Mouse (Mus musculus): ENCODE measurements around the gene Rb1. TPM values are rescaled to one million over a fixed set of nuclear protein-coding genes. Genes with fewer than 3 reads are reported as not detected.

Rb1 gene
- polyA plus RNA-seq, 1 experiment from 2014 or later: 37.3 TPM

- Histone ChIP-seq H3K27ac (ENCODE audit: low read depth, low read length) (no peak overlapping the region), H3K27me3 (ENCODE audit: control insufficient read depth, insufficient read depth, low read length) (no peaks in the 10 kb centered on the region), H3K4me3 (ENCODE audit: low read depth, low read length) (no peak overlapping the region), H3K4me2 (ENCODE audit: low read depth, low read length, severe bottlenecking) (no peak overlapping the region), H3K9me3 (ENCODE audit: control insufficient read depth, low read length) (no peaks in the 10 kb centered on the region), H3K4me1 (replicated peaks; ENCODE audit: control insufficient read depth, insufficient read depth, low read length) (no peaks in the 10 kb centered on the region), H3K36me3 (ENCODE audit: control insufficient read depth, insufficient read depth, low read length) (no peaks in the 10 kb centered on the region; the same call in 1 of the 2 replicates), H3K9ac (ENCODE audit: low read length) (no peak overlapping the region)
- ATAC-seq (replicated peaks; ENCODE audit: low FRiP score): no peak
- DNase-seq (ENCODE audit: low spot score): no peak
- WGBS: 89% methylated on average over 2 of the region's 2 CpGs
These were observed 75.6 kb downstream of the Rb1 start for GRCm38 (mm10) chr14:73250056-73250455.

DNA sequence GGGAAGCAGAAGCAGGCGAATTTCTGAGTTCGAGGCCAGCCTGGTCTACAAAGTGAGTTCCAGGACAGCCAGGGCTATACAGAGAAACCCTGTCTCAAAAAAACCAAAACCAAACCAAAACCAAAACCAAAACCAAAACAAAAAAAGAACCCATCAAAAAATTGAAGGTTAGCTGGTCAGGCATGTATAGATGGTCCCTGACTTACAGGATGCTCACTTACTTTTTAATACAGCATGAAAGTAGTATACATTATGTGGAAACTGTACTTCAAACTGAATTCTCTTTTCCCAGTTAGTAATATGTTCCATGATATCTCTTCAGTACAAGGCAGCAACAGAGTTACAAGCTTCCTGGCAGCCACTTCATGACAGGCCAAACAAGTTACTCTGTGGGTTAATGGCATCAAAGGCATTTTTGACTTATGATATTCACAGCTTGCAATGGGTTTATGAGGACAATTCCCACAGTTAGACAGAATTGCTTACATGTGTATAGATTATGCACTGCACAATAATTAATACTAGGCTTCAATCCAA, 81.5 kb downstream of the Rb1 start:
- ATAC-seq (replicated peaks; ENCODE audit: low FRiP score) (no peak), DNase-seq (ENCODE audit: low spot score) (no peak)
- no peak overlapping the region for H3K4me2 ChIP-seq (ENCODE audit: low read depth, low read length, severe bottlenecking)
- no peak overlapping the region for H3K9ac ChIP-seq (ENCODE audit: low read length)
- no peaks in the 10 kb centered on the region for H3K36me3 ChIP-seq (ENCODE audit: control insufficient read depth, insufficient read depth, low read length)
- H3K27ac ChIP-seq (ENCODE audit: low read depth, low read length): no peak overlapping the region
- H3K27me3 ChIP-seq (ENCODE audit: control insufficient read depth, insufficient read depth, low read length): no peaks in the 10 kb centered on the region
- no peaks in the 10 kb centered on the region for H3K4me1 ChIP-seq (replicated peaks; ENCODE audit: control insufficient read depth, insufficient read depth, low read length)
- WGBS: 87% methylated on average over 2 of the region's 2 CpGs
- H3K9me3 ChIP-seq (ENCODE audit: control insufficient read depth, low read length): no peaks in the 10 kb centered on the region
- no peak overlapping the region for H3K4me3 ChIP-seq (ENCODE audit: low read depth, low read length)

- Histone ChIP-seq H3K36me3 (ENCODE audit: control insufficient read depth, insufficient read depth, low read length) (no peaks in the 10 kb centered on the region), H3K9me3 (ENCODE audit: control insufficient read depth, low read length) (no peaks in the 10 kb centered on the region), H3K9ac (ENCODE audit: low read length) (no peak overlapping the region), H3K4me2 (ENCODE audit: low read depth, low read length, severe bottlenecking) (no peak overlapping the region), H3K27me3 (ENCODE audit: control insufficient read depth, insufficient read depth, low read length) (no peaks in the 10 kb centered on the region), H3K4me3 (ENCODE audit: low read depth, low read length) (no peak overlapping the region), H3K27ac (ENCODE audit: low read depth, low read length) (no peak overlapping the region), H3K4me1 (replicated peaks; ENCODE audit: control insufficient read depth, insufficient read depth, low read length) (no peaks in the 10 kb centered on the region)
- DNase-seq (ENCODE audit: low spot score): no peak
- 54% methylated on average over 3 of the region's 3 CpGs for WGBS
- ATAC-seq (replicated peaks; ENCODE audit: low FRiP score): no peak
These were observed 85.8 kb downstream of the Rb1 start for GRCm38 (mm10) chr14:73239857-73240256.

- H3K9me3 ChIP-seq (ENCODE audit: control insufficient read depth, low read length): no peaks in the 10 kb centered on the region
- H3K36me3 ChIP-seq (ENCODE audit: control insufficient read depth, insufficient read depth, low read length): no peaks in the 10 kb centered on the region
- peak overlapping the region; percentile 94 for H3K27ac ChIP-seq (ENCODE audit: low read depth, low read length)
- peak; percentile 57 for DNase-seq (ENCODE audit: low spot score)
- peak overlapping the region; percentile 78 for H3K9ac ChIP-seq (ENCODE audit: low read length)
- WGBS: under 1% methylated on average over 6 of the region's 6 CpGs
- peaks cover 1% of the 10 kb centered on the region; the same call in 1 of the 2 replicates for H3K4me1 ChIP-seq (replicated peaks; ENCODE audit: control insufficient read depth, insufficient read depth, low read length)
- peak; percentile 72; the same call in 1 of the 2 replicates for ATAC-seq (replicated peaks; ENCODE audit: low FRiP score)
- H3K27me3 ChIP-seq (ENCODE audit: control insufficient read depth, insufficient read depth, low read length): no peaks in the 10 kb centered on the region
- peak overlapping the region; percentile 62 for H3K4me2 ChIP-seq (ENCODE audit: low read depth, low read length, severe bottlenecking)
- H3K4me3 ChIP-seq (ENCODE audit: low read depth, low read length): peak overlapping the region; percentile 58
These were observed 86.3 kb downstream of the Rb1 start for GRCm38 (mm10) chr14:73239291-73239690.

- peaks cover 3% of the 10 kb centered on the region; the same call in 1 of the 2 replicates for H3K4me1 ChIP-seq (replicated peaks; ENCODE audit: control insufficient read depth, insufficient read depth, low read length)
- under 1% methylated on average over 20 of the region's 20 CpGs for WGBS
These were observed 86.9 kb downstream of the Rb1 start for GRCm38 (mm10) chr14:73238498-73239250.

GRCm38 (mm10) chr14:73237848-73238321, 87.7 kb downstream of the Rb1 start, which contains the start of gene Lpar6:
Lpar6 (plus strand) TSS chr14:73237895.
- Histone ChIP-seq H3K9me3 (ENCODE audit: control insufficient read depth, low read length) (no peaks in the 10 kb centered on the region), H3K4me1 (replicated peaks; ENCODE audit: control insufficient read depth, insufficient read depth, low read length) (peaks cover 3% of the 10 kb centered on the region; the same call in 1 of the 2 replicates), H3K27me3 (ENCODE audit: control insufficient read depth, insufficient read depth, low read length) (no peaks in the 10 kb centered on the region), H3K36me3 (ENCODE audit: control insufficient read depth, insufficient read depth, low read length) (no peaks in the 10 kb centered on the region), H3K9ac (ENCODE audit: low read length) (peak within 1 kb of the TSS; percentile 78), H3K4me2 (ENCODE audit: low read depth, low read length, severe bottlenecking) (peak within 1 kb of the TSS; percentile 62), H3K27ac (ENCODE audit: low read depth, low read length) (peak within 1 kb of the TSS; percentile 94), H3K4me3 (ENCODE audit: low read depth, low read length) (peak within 1 kb of the TSS; percentile 58)
- WGBS: 0% methylated on average over 19 of the region's 19 CpGs
- DNase-seq (ENCODE audit: low spot score) (peak; percentile 75), ATAC-seq (replicated peaks; ENCODE audit: low FRiP score) (peak; percentile 82)

More at GRCm38 (mm10) chr14:73238498-73239250, 86.9 kb downstream of the Rb1 start:
- ATAC-seq (replicated peaks; ENCODE audit: low FRiP score): peak; percentile 80
- H3K4me2 ChIP-seq (ENCODE audit: low read depth, low read length, severe bottlenecking): peak overlapping the region; percentile 62
- H3K27me3 ChIP-seq (ENCODE audit: control insufficient read depth, insufficient read depth, low read length): no peaks in the 10 kb centered on the region
- H3K36me3 ChIP-seq (ENCODE audit: control insufficient read depth, insufficient read depth, low read length): no peaks in the 10 kb centered on the region
- DNase-seq (ENCODE audit: low spot score): peak; percentile 74
- H3K27ac ChIP-seq (ENCODE audit: low read depth, low read length): peak overlapping the region; percentile 94
- H3K9me3 ChIP-seq (ENCODE audit: control insufficient read depth, low read length): no peaks in the 10 kb centered on the region
- peak overlapping the region; percentile 58 for H3K4me3 ChIP-seq (ENCODE audit: low read depth, low read length)
- peak overlapping the region; percentile 78 for H3K9ac ChIP-seq (ENCODE audit: low read length)

GRCm38 (mm10) chr14:73234468-73235031, 91.1 kb downstream of the Rb1 start:
- Histone ChIP-seq H3K4me3 (ENCODE audit: low read depth, low read length) (no peak overlapping the region), H3K27ac (ENCODE audit: low read depth, low read length) (peak overlapping the region; percentile 42; the same call in 1 of the 2 replicates), H3K27me3 (ENCODE audit: control insufficient read depth, insufficient read depth, low read length) (no peaks in the 10 kb centered on the region), H3K4me1 (replicated peaks; ENCODE audit: control insufficient read depth, insufficient read depth, low read length) (peaks cover 3% of the 10 kb centered on the region; the same call in 1 of the 2 replicates), H3K36me3 (ENCODE audit: control insufficient read depth, insufficient read depth, low read length) (peaks cover 2% of the 10 kb centered on the region; the same call in 1 of the 2 replicates), H3K9ac (ENCODE audit: low read length) (no peak overlapping the region), H3K4me2 (ENCODE audit: low read depth, low read length, severe bottlenecking) (no peak overlapping the region), H3K9me3 (ENCODE audit: control insufficient read depth, low read length) (no peaks in the 10 kb centered on the region)
- ATAC-seq (replicated peaks; ENCODE audit: low FRiP score): no peak
- no peak for DNase-seq (ENCODE audit: low spot score)
- WGBS: 7% methylated on average over 2 of the region's 2 CpGs

GRCm38 (mm10) chr14:73231286-73231982, 94.2 kb downstream of the Rb1 start:
- Histone ChIP-seq H3K9ac (ENCODE audit: low read length) (no peak overlapping the region), H3K36me3 (ENCODE audit: control insufficient read depth, insufficient read depth, low read length) (peaks cover 2% of the 10 kb centered on the region; the same call in 1 of the 2 replicates), H3K4me3 (ENCODE audit: low read depth, low read length) (no peak overlapping the region), H3K27ac (ENCODE audit: low read depth, low read length) (no peak overlapping the region), H3K4me2 (ENCODE audit: low read depth, low read length, severe bottlenecking) (no peak overlapping the region), H3K27me3 (ENCODE audit: control insufficient read depth, insufficient read depth, low read length) (no peaks in the 10 kb centered on the region), H3K9me3 (ENCODE audit: control insufficient read depth, low read length) (no peaks in the 10 kb centered on the region), H3K4me1 (replicated peaks; ENCODE audit: control insufficient read depth, insufficient read depth, low read length) (peaks cover 3% of the 10 kb centered on the region; the same call in 1 of the 2 replicates)
- ATAC-seq (replicated peaks; ENCODE audit: low FRiP score) (no peak), DNase-seq (ENCODE audit: low spot score) (no peak)
- WGBS: 25% methylated on average over 5 of the region's 5 CpGs

Data from forebrain, embryonic 11.5 days (tissue).